Mouse (Mus musculus) hindbrain, postnatal 0 days (tissue): ENCODE measurements at regions not wholly inside any gene's neighbourhood (a gene's known extent, or its start where the extent isn't known, plus 50 kb on each side); places are given as distances from the start of the nearest gene placed in this dataset.
A peak's percentile ranks its signal among the peaks of the same experiment; 100 is the strongest.

Source experiments
- ATAC-seq: fragments of 200-750 bp; cut with Nextera tagmentation; 2 replicates; pipeline ENCODE4 v1.8.0; 2017; ENCODE audit warnings: mild to moderate bottlenecking, moderate TSS enrichment, moderate library complexity
- DNase-seq: peaks from one replicate; pipeline ENCODE4 v3.0.0-alpha.2; 2015; ENCODE audit warnings: low spot score
- H3K27ac ChIP-seq: fragments of 300-500 bp; sonication (generic); 2 replicates; pipeline ENCODE4 v1.5.1; 2014; ENCODE audit warnings: mild to moderate bottlenecking
- H3K27me3 ChIP-seq: fragments of 300-500 bp; sonication (generic); 2 replicates; pipeline ENCODE4 v1.6.1; 2014; ENCODE audit warnings: low read length, mixed read lengths; ENCODE audit not compliant: insufficient read depth
- H3K36me3 ChIP-seq: fragments of 300-500 bp; sonication (generic); 2 replicates; pipeline ENCODE4 v1.6.1; 2014; ENCODE audit warnings: low read length, mixed read lengths; ENCODE audit not compliant: insufficient read depth
- H3K4me1 ChIP-seq: fragments of 300-500 bp; sonication (generic); 2 replicates; pipeline ENCODE4 v1.6.1; 2014; ENCODE audit warnings: antibody characterized with exemption, low read length, mixed read lengths; ENCODE audit not compliant: insufficient read depth
- H3K4me2 ChIP-seq: fragments of 300-500 bp; sonication (generic); 2 replicates; pipeline ENCODE4 v1.6.1; 2014; ENCODE audit warnings: low read depth, mild to moderate bottlenecking, low read length, moderate library complexity, mixed read lengths
- H3K4me3 ChIP-seq: fragments of 300-500 bp; sonication (generic); 2 replicates; pipeline ENCODE4 v1.5.1; 2014; ENCODE audit warnings: low read length
- H3K9ac ChIP-seq: fragments of 300-500 bp; sonication (generic); replicated peaks from 2 replicates; pipeline ENCODE4 v1.6.1; 2014; ENCODE audit warnings: mild to moderate bottlenecking, low read length, moderate library complexity, mixed read lengths
- H3K9me3 ChIP-seq: fragments of 300-500 bp; sonication (generic); 2 replicates; pipeline ENCODE4 v1.6.1; 2016; ENCODE audit warnings: low read length, mixed read lengths
- CTCF ChIP-seq: IDR thresholded peaks from 2 replicates; pipeline ENCODE4 v1.5.1; 2016; ENCODE audit warnings: antibody characterized with exemption, control low read depth, low read depth
- WGBS: fragments of 180-500 bp; shearing (Covaris S2); extraction: QIAGEN DNeasy Blood & Tissue Kit; methylation state at CpG from one replicate; pipeline ENCODE4 v1.1.7; 2014; 5-methylcytosine and 5-hydroxymethylcytosine counted together

- ATAC-seq (peak; percentile 84), DNase-seq (peak; percentile 80)
- Histone ChIP-seq H3K9me3 (no peaks in the 10 kb centered on the region), H3K27me3 (no peaks in the 10 kb centered on the region), H3K27ac (peak overlapping the region; percentile 12; the same call in 1 of the 2 replicates), H3K9ac (no peak overlapping the region), H3K4me2 (no peak overlapping the region), H3K4me1 (peaks cover 11% of the 10 kb centered on the region; the same call in 1 of the 2 replicates), H3K4me3 (no peak overlapping the region), H3K36me3 (no peaks in the 10 kb centered on the region)
- 29% methylated on average over 9 of the region's 9 CpGs for WGBS
- TF ChIP-seq CTCF, result no peak
Measured at GRCm38 (mm10) chr13:59925845-59926481, 103.0 kb upstream of the Tut7 start.

GRCm38 (mm10) chr13:59917185-59917584 lies 94.2 kb upstream of the Tut7 start:
- no peak for ATAC-seq

GRCm38 (mm10) chr13:59916166-59917044 lies 93.5 kb upstream of the Tut7 start:
- Histone ChIP-seq H3K4me2 (no peak overlapping the region), H3K9me3 (no peaks in the 10 kb centered on the region), H3K4me3 (no peak overlapping the region), H3K36me3 (no peaks in the 10 kb centered on the region), H3K27ac (no peak overlapping the region), H3K4me1 (no peaks in the 10 kb centered on the region), H3K27me3 (no peaks in the 10 kb centered on the region), H3K9ac (no peak overlapping the region)
- TF ChIP-seq CTCF, result no peak
- DNase-seq, result no peak
- ATAC-seq, result no peak
- 57% methylated on average over 22 of the region's 22 CpGs for WGBS

More at GRCm38 (mm10) chr13:59917185-59917584, 94.2 kb upstream of the Tut7 start:
- Histone ChIP-seq H3K4me3 (no peak overlapping the region), H3K27me3 (no peaks in the 10 kb centered on the region), H3K36me3 (no peaks in the 10 kb centered on the region), H3K4me1 (no peaks in the 10 kb centered on the region), H3K9ac (no peak overlapping the region), H3K4me2 (no peak overlapping the region), H3K9me3 (no peaks in the 10 kb centered on the region), H3K27ac (no peak overlapping the region)
- WGBS, result 91% methylated on average over 5 of the region's 5 CpGs
- no peak for TF ChIP-seq CTCF
- DNase-seq, result no peak

GRCm38 (mm10) chr13:59915734-59916133 lies 92.8 kb upstream of the Tut7 start:
- H3K9me3 ChIP-seq, result no peaks in the 10 kb centered on the region
- H3K4me2 ChIP-seq, result no peak overlapping the region
- H3K4me3 ChIP-seq, result no peak overlapping the region
- no peaks in the 10 kb centered on the region for H3K27me3 ChIP-seq
- peaks cover 3% of the 10 kb centered on the region for H3K4me1 ChIP-seq
- no peak for TF ChIP-seq CTCF
- H3K36me3 ChIP-seq, result no peaks in the 10 kb centered on the region
- WGBS, result 66% methylated on average over 7 of the region's 7 CpGs
- ATAC-seq, result no peak
- H3K27ac ChIP-seq, result no peak overlapping the region
- no peak for DNase-seq
- no peak overlapping the region for H3K9ac ChIP-seq

- 12% methylated on average over 8 of the region's 8 CpGs for WGBS
- Histone ChIP-seq H3K4me1 (peaks cover 7% of the 10 kb centered on the region), H3K36me3 (no peaks in the 10 kb centered on the region), H3K9me3 (no peaks in the 10 kb centered on the region), H3K4me3 (no peak overlapping the region), H3K4me2 (0 out of 2 replicates have a peak overlapping the region, but pooled peaks have one; percentile 3), H3K27me3 (no peaks in the 10 kb centered on the region), H3K27ac (no peak overlapping the region), H3K9ac (no peak overlapping the region)
- TF ChIP-seq CTCF, result no peak
- DNase-seq, result peak; percentile 40
- ATAC-seq, result peak; percentile 51; the same call in 1 of the 2 replicates
Measured at GRCm38 (mm10) chr13:59910179-59911071, 87.5 kb upstream of the Tut7 start.

GRCm38 (mm10) chr13:59909400-59909799 lies 86.5 kb upstream of the Tut7 start:
- WGBS, result 79% methylated on average over 4 of the region's 4 CpGs
- TF ChIP-seq CTCF, result no peak

More at GRCm38 (mm10) chr13:59909400-59909799, 86.5 kb upstream of the Tut7 start:
- no peak overlapping the region for H3K4me3 ChIP-seq
- H3K4me1 ChIP-seq, result peaks cover 7% of the 10 kb centered on the region
- no peaks in the 10 kb centered on the region for H3K27me3 ChIP-seq
- no peak overlapping the region for H3K4me2 ChIP-seq
- DNase-seq (no peak), ATAC-seq (no peak)
- H3K9ac ChIP-seq, result no peak overlapping the region
- no peaks in the 10 kb centered on the region for H3K9me3 ChIP-seq
- no peak overlapping the region for H3K27ac ChIP-seq
- H3K36me3 ChIP-seq, result no peaks in the 10 kb centered on the region
